Mouse (Mus musculus) right cerebral cortex, postnatal 14 days (tissue): ENCODE results near the gene Igf1r.

Source experiments
- DNase-seq: peaks from one replicate; pipeline ENCODE4 v3.0.0; 2022

Gene Igf1r

GRCm38 (mm10) chr7:68189691-68190456 lies 237.2 kb downstream of the Igf1r start:
- DNase-seq = no peak

- DNase-seq = no peak
Observed at GRCm38 (mm10) chr7:68193958-68194695, 241.5 kb downstream of the Igf1r start.

GRCm38 (mm10) chr7:68199609-68200008 lies 247.0 kb downstream of the Igf1r start:
- no peak for DNase-seq

- DNase-seq = no peak
Observed at GRCm38 (mm10) chr7:68205776-68206427, 253.3 kb downstream of the Igf1r start.

- DNase-seq = no peak
Observed at GRCm38 (mm10) chr7:68209039-68209438, 256.4 kb downstream of the Igf1r start.

- no peak for DNase-seq
Observed at GRCm38 (mm10) chr7:68210417-68210816, 257.8 kb downstream of the Igf1r start.

- no peak for DNase-seq
Observed at GRCm38 (mm10) chr7:68211883-68212282, 259.3 kb downstream of the Igf1r start.

GRCm38 (mm10) chr7:68213842-68214241 lies 261.2 kb downstream of the Igf1r start:
- no peak for DNase-seq

GRCm38 (mm10) chr7:68215522-68216070 lies 263.0 kb downstream of the Igf1r start:
- no peak for DNase-seq

- DNase-seq = peak; percentile 4
Observed at GRCm38 (mm10) chr7:68218879-68219278, 266.3 kb downstream of the Igf1r start.

GRCm38 (mm10) chr7:68221677-68222230 lies 269.1 kb downstream of the Igf1r start:
- DNase-seq = no peak

- no peak for DNase-seq
Observed at GRCm38 (mm10) chr7:68223356-68223808, 270.8 kb downstream of the Igf1r start.

GRCm38 (mm10) chr7:68224006-68224405 lies 271.4 kb downstream of the Igf1r start:
- DNase-seq = no peak

GRCm38 (mm10) chr7:68225427-68226054 lies 272.9 kb downstream of the Igf1r start:
- DNase-seq = no peak

GRCm38 (mm10) chr7:68227021-68227420 lies 274.4 kb downstream of the Igf1r start:
- DNase-seq = no peak

GRCm38 (mm10) chr7:68227621-68228020 lies 275.0 kb downstream of the Igf1r start:
- no peak for DNase-seq

- no peak for DNase-seq
Observed at GRCm38 (mm10) chr7:68228491-68228890, 275.9 kb downstream of the Igf1r start.

- no peak for DNase-seq
Observed at GRCm38 (mm10) chr7:68230831-68231230, 278.2 kb downstream of the Igf1r start.

GRCm38 (mm10) chr7:68232521-68232920 lies 279.9 kb downstream of the Igf1r start:
- no peak for DNase-seq

GRCm38 (mm10) chr7:68233619-68234223 lies 281.1 kb downstream of the Igf1r start:
- no peak for DNase-seq

GRCm38 (mm10) chr7:68236817-68237216 lies 284.2 kb downstream of the Igf1r start:
- no peak for DNase-seq

GRCm38 (mm10) chr7:68239220-68239827 lies 286.7 kb downstream of the Igf1r start:
- no peak for DNase-seq
